In genomic region chr8:119641058-119641457, GRCm38 (mm10) we compare ENCODE assay signal across 16 mouse cellular contexts. TPM values are rescaled to one million over a fixed set of nuclear protein-coding genes. Genes with fewer than 3 reads are reported as not detected.
"Had no signal": no experiment of that assay in that cellular context is flagged by ENCODE, and none has a peak within 500 bp of the region (broad histone marks: within the 10 kb centered on the region; RNA-seq: fewer than 3 reads in every experiment).

No protein-coding gene starts in this region.

- DNase-seq: kidney, adult 18-20 months; kidney, adult 9 months; kidney, postnatal 14 days; kidney, postnatal 4 days; liver; lung, adult 18-20 months; lung, postnatal 10 days; lung, postnatal 36 days; midbrain, embryonic 14.5 days; retina, postnatal 1 day; right cerebral cortex, postnatal 25 days; thymus, adult 2 months; thymus, postnatal 14 days; thymus, postnatal 4 days had no signal

RNA-seq across cellular contexts. Expression of gene Kcng4, which starts 5.6 kb away (rescaled TPM):
- total RNA-seq: megakaryocyte progenitor cell, adult 5-6 weeks; megakaryocyte-erythroid progenitor cell, adult 5-6 weeks had no signal

RNA-seq across cellular contexts. Expression of gene Wfdc1, which starts 25.1 kb away (rescaled TPM):
- total RNA-seq: megakaryocyte progenitor cell, adult 5-6 weeks; megakaryocyte-erythroid progenitor cell, adult 5-6 weeks had no signal

RNA-seq across cellular contexts. Expression of gene Adad2, which starts 28.5 kb away (rescaled TPM):
- total RNA-seq: megakaryocyte progenitor cell, adult 5-6 weeks; megakaryocyte-erythroid progenitor cell, adult 5-6 weeks had no signal

RNA-seq across cellular contexts. Expression of gene Atp2c2, which starts 58.8 kb away (rescaled TPM):
- total RNA-seq: megakaryocyte progenitor cell, adult 5-6 weeks had no signal
